Mouse (Mus musculus) MEL (cell line): ENCODE results near the gene Cactin.

ENCODE experiments used
- CTCF ChIP-seq, 3 experiments: IDR thresholded peaks in 2 of 3; conservative IDR thresholded peaks in 1 of 3; 2 replicates each; pipeline ENCODE4 v1.5.1; 2011 to 2012; ENCODE audit warnings: low read length in 3 of 3, low read depth in 2 of 3, mild to moderate bottlenecking in 2 of 3, improper control_type of control experiment in 1 of 3, inconsistent platforms in 1 of 3, mixed read lengths in 1 of 3, moderate library complexity in 1 of 3; ENCODE audit not compliant: control insufficient read depth in 1 of 3, insufficient read depth in 1 of 3, poor library complexity in 1 of 3, severe bottlenecking in 1 of 3
- POLR2A ChIP-seq, 2 experiments: IDR thresholded peaks; 2 replicates each; pipeline ENCODE4 v1.6.1; 2011 to 2012; ENCODE audit warnings: low read length in 2 of 2, mild to moderate bottlenecking in 2 of 2, control low read depth in 1 of 2, improper control_type of control experiment in 1 of 2, low read depth in 1 of 2, moderate library complexity in 1 of 2; ENCODE audit not compliant: control insufficient read depth in 1 of 2, insufficient read depth in 1 of 2, poor library complexity in 1 of 2
- POLR2AphosphoS2 ChIP-seq: IDR thresholded peaks from 2 replicates; pipeline ENCODE4 v1.6.1; 2011; ENCODE audit warnings: low read length, improper control_type of control experiment
- POLR2AphosphoS5 ChIP-seq: IDR thresholded peaks from 2 replicates; pipeline ENCODE4 v1.6.1; 2012; ENCODE audit warnings: low read depth, borderline replicate concordance, mild to moderate bottlenecking, inconsistent platforms, low read length, moderate library complexity, mixed read lengths

DNA sequence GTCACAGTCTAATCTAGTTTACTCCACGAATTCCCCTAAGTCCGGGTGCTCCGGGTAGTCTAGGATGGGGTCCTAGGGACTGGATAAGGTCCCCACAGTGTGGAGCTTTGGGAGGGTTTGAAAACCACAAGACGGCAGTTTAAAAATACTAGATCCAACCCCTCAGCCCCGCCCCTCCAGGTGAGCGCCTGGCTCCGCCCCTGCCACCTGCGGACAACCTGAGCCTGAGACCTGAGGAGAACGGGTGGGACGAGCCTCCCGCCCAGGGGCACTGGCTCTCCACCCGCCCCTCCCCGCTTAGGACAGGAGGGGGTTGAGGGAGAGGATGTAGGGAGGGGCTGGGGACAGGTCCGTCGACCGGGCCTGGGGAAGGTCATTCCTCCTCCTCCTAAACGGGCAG, 36.2 kb upstream of the Cactin start:
- TF ChIP-seq POLR2A (IDR thresholded peaks at IDR 0.05; ENCODE audit: control insufficient read depth in 1 of 2, insufficient read depth in 1 of 2, low read depth in 1 of 2, low read length in 2 of 2, poor library complexity in 1 of 2): no peak
- no peak for TF ChIP-seq POLR2AphosphoS5
- no peak for TF ChIP-seq POLR2AphosphoS2
- TF ChIP-seq CTCF (IDR thresholded peaks at IDR 0.05 in 2 of 3, conservative IDR thresholded peaks at IDR 0.05 in 1 of 3; ENCODE audit: control insufficient read depth in 1 of 3, insufficient read depth in 1 of 3, low read depth in 2 of 3, low read length in 3 of 3, poor library complexity in 1 of 3, severe bottlenecking in 1 of 3): no peak
